Mouse (Mus musculus) MEL (cell line): Measurements from ENCODE around the gene Prl7a2. TPM values are rescaled to one million over a fixed set of nuclear protein-coding genes. Genes with fewer than 3 reads are reported as not detected.

ENCODE experiments used
- DNase-seq: peaks from one replicate; pipeline ENCODE4 v3.0.0; 2011; ENCODE audit warnings: low read depth, low spot score
- H3K27ac ChIP-seq: 2 replicates; pipeline ENCODE4 v1.5.1; 2012; ENCODE audit warnings: low read depth, mild to moderate bottlenecking, control low read depth, low read length, moderate library complexity; ENCODE audit not compliant: control insufficient read depth
- H3K27me3 ChIP-seq, 2 experiments: fragments of 150-350 bp in 1 of 2; sonication (generic) in 1 of 2; 2 replicates each; pipeline ENCODE4 v1.6.1; 2012; ENCODE audit warnings: low read length in 2 of 2, mild to moderate bottlenecking in 2 of 2, improper control_type of control experiment in 1 of 2, moderate library complexity in 1 of 2; ENCODE audit not compliant: insufficient read depth in 2 of 2, control insufficient read depth in 1 of 2
- H3K36me3 ChIP-seq, 2 experiments: 2 replicates each; pipeline ENCODE4 v1.6.1; 2012 to 2014; ENCODE audit warnings: low read length in 2 of 2, improper control_type of control experiment in 1 of 2, inconsistent platforms in 1 of 2, mild to moderate bottlenecking in 1 of 2; ENCODE audit not compliant: insufficient read depth in 2 of 2, control insufficient read depth in 1 of 2
- H3K4me1 ChIP-seq, 2 experiments: fragments of 150-350 bp in 1 of 2; sonication (generic) in 1 of 2; 2 replicates each; pipeline ENCODE4 v1.6.1; 2012; ENCODE audit warnings: low read length in 2 of 2, improper control_type of control experiment in 1 of 2, mild to moderate bottlenecking in 1 of 2; ENCODE audit not compliant: insufficient read depth in 2 of 2, control insufficient read depth in 1 of 2
- H3K4me3 ChIP-seq, 2 experiments: fragments of 150-350 bp in 1 of 2; sonication (generic) in 1 of 2; 2 replicates each; pipeline ENCODE4 v1.5.1; 2012; ENCODE audit warnings: low read depth in 2 of 2, low read length in 2 of 2, mild to moderate bottlenecking in 2 of 2, moderate library complexity in 2 of 2, control low read depth in 1 of 2, improper control_type of control experiment in 1 of 2; ENCODE audit not compliant: control insufficient read depth in 1 of 2, insufficient read depth in 1 of 2
- H3K79me2 ChIP-seq: 2 replicates; pipeline ENCODE4 v1.6.1; 2012; ENCODE audit warnings: mild to moderate bottlenecking, low read length, moderate library complexity; ENCODE audit not compliant: control insufficient read depth, poor library complexity, insufficient read depth
- H3K9ac ChIP-seq: 2 replicates; pipeline ENCODE4 v1.6.1; 2012; ENCODE audit warnings: low read depth, mild to moderate bottlenecking, control low read depth, low read length, moderate library complexity; ENCODE audit not compliant: control insufficient read depth, poor library complexity, severe bottlenecking
- H3K9me3 ChIP-seq: fragments of 150-350 bp; sonication (generic); replicated peaks from 2 replicates; pipeline ENCODE4 v1.6.1; 2012; ENCODE audit warnings: mild to moderate bottlenecking, low read length, improper control_type of control experiment, moderate library complexity; ENCODE audit not compliant: insufficient read depth
- CTCF ChIP-seq, 3 experiments: IDR thresholded peaks in 2 of 3; conservative IDR thresholded peaks in 1 of 3; 2 replicates each; pipeline ENCODE4 v1.5.1; 2011 to 2012; ENCODE audit warnings: low read length in 3 of 3, low read depth in 2 of 3, mild to moderate bottlenecking in 2 of 3, improper control_type of control experiment in 1 of 3, inconsistent platforms in 1 of 3, mixed read lengths in 1 of 3, moderate library complexity in 1 of 3; ENCODE audit not compliant: control insufficient read depth in 1 of 3, insufficient read depth in 1 of 3, poor library complexity in 1 of 3, severe bottlenecking in 1 of 3
- ELF1 ChIP-seq: IDR thresholded peaks from 2 replicates; pipeline ENCODE4 v1.6.1; 2014; ENCODE audit warnings: low read depth, mild to moderate bottlenecking, inconsistent platforms, low read length, improper control_type of control experiment, moderate library complexity
- EP300 ChIP-seq, 2 experiments: IDR thresholded peaks; 2 replicates each; pipeline ENCODE4 v1.6.1; 2011; ENCODE audit warnings: improper control_type of control experiment in 2 of 2, low read length in 2 of 2, low read depth in 1 of 2, mild to moderate bottlenecking in 1 of 2
- ETS1 ChIP-seq: IDR thresholded peaks from 2 replicates; pipeline ENCODE4 v1.6.1; 2012; ENCODE audit warnings: low read depth, mild to moderate bottlenecking, inconsistent platforms, low read length, improper control_type of control experiment, moderate library complexity
- GABPA ChIP-seq: IDR thresholded peaks from 2 replicates; pipeline ENCODE4 v1.6.1; 2012; ENCODE audit warnings: low read depth, mild to moderate bottlenecking, inconsistent platforms, low read length, improper control_type of control experiment, moderate library complexity
- HCFC1 ChIP-seq: IDR thresholded peaks from 2 replicates; pipeline ENCODE4 v1.6.1; 2012; ENCODE audit warnings: low read depth, mild to moderate bottlenecking, inconsistent platforms, low read length, improper control_type of control experiment, moderate library complexity
- MYB ChIP-seq: IDR thresholded peaks from 2 replicates; pipeline ENCODE4 v1.6.1; 2011; ENCODE audit warnings: mild to moderate bottlenecking, low read depth, low read length, improper control_type of control experiment
- MYC ChIP-seq: IDR thresholded peaks from 2 replicates; pipeline ENCODE4 v1.6.1; 2011; ENCODE audit warnings: low read depth, mild to moderate bottlenecking, low read length, improper control_type of control experiment, moderate library complexity
- NELFE ChIP-seq: IDR thresholded peaks from 2 replicates; pipeline ENCODE4 v1.6.1; 2011; ENCODE audit warnings: low read depth, low read length, improper control_type of control experiment
- NRF1 ChIP-seq: IDR thresholded peaks from 2 replicates; pipeline ENCODE4 v1.6.1; 2014; ENCODE audit warnings: low read depth, mild to moderate bottlenecking, inconsistent platforms, low read length, improper control_type of control experiment, moderate library complexity; ENCODE audit not compliant: poor library complexity, insufficient read depth, severe bottlenecking
- POLR2A ChIP-seq, 2 experiments: IDR thresholded peaks; 2 replicates each; pipeline ENCODE4 v1.6.1; 2011 to 2012; ENCODE audit warnings: low read length in 2 of 2, mild to moderate bottlenecking in 2 of 2, control low read depth in 1 of 2, improper control_type of control experiment in 1 of 2, low read depth in 1 of 2, moderate library complexity in 1 of 2; ENCODE audit not compliant: control insufficient read depth in 1 of 2, insufficient read depth in 1 of 2, poor library complexity in 1 of 2
- SIN3A ChIP-seq: IDR thresholded peaks from 2 replicates; pipeline ENCODE4 v1.6.1; 2012; ENCODE audit warnings: low read length, improper control_type of control experiment, inconsistent platforms
- SMC3 ChIP-seq: IDR thresholded peaks from 2 replicates; pipeline ENCODE4 v1.6.1; 2011; ENCODE audit warnings: low read depth, low read length, improper control_type of control experiment
- TAL1 ChIP-seq: IDR thresholded peaks from 2 replicates; pipeline ENCODE4 v1.6.1; 2012; ENCODE audit warnings: mild to moderate bottlenecking, inconsistent platforms, low read length, moderate library complexity, mixed read lengths
- TBP ChIP-seq: IDR thresholded peaks from 2 replicates; pipeline ENCODE4 v1.8.0; 2011; ENCODE audit warnings: low read depth, low read length, improper control_type of control experiment
- UBTF ChIP-seq: IDR thresholded peaks from 2 replicates; pipeline ENCODE4 v1.6.1; 2012; ENCODE audit warnings: low read depth, mild to moderate bottlenecking, inconsistent platforms, low read length, improper control_type of control experiment, moderate library complexity, borderline replicate concordance; ENCODE audit not compliant: insufficient read depth
- USF2 ChIP-seq, 2 experiments: IDR thresholded peaks; 2 replicates each; pipeline ENCODE4 v1.6.1; 2011 to 2012; ENCODE audit warnings: improper control_type of control experiment in 2 of 2, low read length in 2 of 2, borderline replicate concordance in 1 of 2, inconsistent platforms in 1 of 2, low read depth in 1 of 2, mild to moderate bottlenecking in 1 of 2; ENCODE audit not compliant: insufficient read depth in 1 of 2
- polyA plus RNA-seq, 2 experiments: library from polyadenylated mRNA; stranded (reverse) in 1 of 2; unstranded in 1 of 2; fragments of >175 nt in 1 of 2; fragments of >200 nt in 1 of 2; gene quantifications; 2 replicates each; pipeline versions ENCODE4 v1.2.1 to v1.2.4; 2012; ENCODE audit warnings: low replicate concordance in 2 of 2, low read depth in 1 of 2; ENCODE audit not compliant: insufficient read length in 2 of 2, insufficient read depth in 1 of 2, missing spikeins in 1 of 2
- total RNA-seq: library from RNA; depleted of rRNA; stranded (reverse); fragments of 300-350 nt; gene quantifications from 2 replicates; pipeline ENCODE4 v1.2.3, GENCODE M21; 2012; rRNA removed

Gene Prl7a2
- total RNA-seq (not detected in 2 replicates), polyA plus RNA-seq (not detected)

GRCm38 (mm10) chr13:27667936-27668335 is at the start of gene Prl7a2:
Gene Prl7a2 (minus strand): TSS chr13:27668036.
- no peak for DNase-seq
- no peak within 1 kb of the TSS for H3K9ac ChIP-seq
- H3K27me3 ChIP-seq, result no peaks in the 10 kb centered on the region
- no peak within 1 kb of the TSS for H3K4me3 ChIP-seq
- no peak within 1 kb of the TSS for H3K27ac ChIP-seq
- H3K4me1 ChIP-seq, result no peaks in the 10 kb centered on the region
- TF ChIP-seq TBP (no peak), TAL1 (no peak), HCFC1 (no peak), NELFE (no peak), MYB (no peak), UBTF (no peak)
- H3K79me2 ChIP-seq, result no peaks in the 10 kb centered on the region
- no peaks in the 10 kb centered on the region for H3K9me3 ChIP-seq
- H3K36me3 ChIP-seq, result no peaks in the 10 kb centered on the region

- no peaks in the 10 kb centered on the region for H3K9me3 ChIP-seq
- no peak within 1 kb of the TSS for H3K27ac ChIP-seq
- H3K27me3 ChIP-seq, result no peaks in the 10 kb centered on the region
- H3K4me3 ChIP-seq, result no peak within 1 kb of the TSS
- H3K79me2 ChIP-seq, result no peaks in the 10 kb centered on the region
- H3K36me3 ChIP-seq, result no peaks in the 10 kb centered on the region
- H3K4me1 ChIP-seq, result no peaks in the 10 kb centered on the region
- no peak within 1 kb of the TSS for H3K9ac ChIP-seq
- TF ChIP-seq CTCF (IDR thresholded peaks at IDR 0.05 in 2 of 3, conservative IDR thresholded peaks at IDR 0.05 in 1 of 3; ENCODE audit: control insufficient read depth in 1 of 3, insufficient read depth in 1 of 3, low read depth in 2 of 3, low read length in 3 of 3, poor library complexity in 1 of 3, severe bottlenecking in 1 of 3) (no peak), USF2 (IDR thresholded peaks at IDR 0.05; ENCODE audit: borderline replicate concordance in 1 of 2, insufficient read depth in 1 of 2, low read depth in 1 of 2, low read length in 2 of 2) (no peak), ELF1 (no peak), SIN3A (no peak), SMC3 (no peak)
- DNase-seq, result no peak
These were observed 48.8 kb upstream of the Prl7a2 start, which contains the start of gene Prl7d1 for GRCm38 (mm10) chr13:27716636-27717035. Gene Prl7d1 (minus strand): TSS chr13:27716736.

GRCm38 (mm10) chr13:27706521-27706920 is 38.7 kb upstream of the Prl7a2 start:
- H3K9me3 ChIP-seq, result no peaks in the 10 kb centered on the region
- no peak overlapping the region for H3K4me3 ChIP-seq
- TF ChIP-seq ELF1 (no peak), HCFC1 (no peak), TBP (no peak), CTCF (IDR thresholded peaks at IDR 0.05 in 2 of 3, conservative IDR thresholded peaks at IDR 0.05 in 1 of 3; ENCODE audit: control insufficient read depth in 1 of 3, insufficient read depth in 1 of 3, low read depth in 2 of 3, low read length in 3 of 3, poor library complexity in 1 of 3, severe bottlenecking in 1 of 3) (no peak), MYC (no peak), EP300 (IDR thresholded peaks at IDR 0.05; ENCODE audit: low read depth in 1 of 2, low read length in 2 of 2) (no peak), POLR2A (IDR thresholded peaks at IDR 0.05; ENCODE audit: control insufficient read depth in 1 of 2, insufficient read depth in 1 of 2, low read depth in 1 of 2, low read length in 2 of 2, poor library complexity in 1 of 2) (no peak), NRF1 (no peak), GABPA (no peak), ETS1 (no peak)
- no peaks in the 10 kb centered on the region for H3K4me1 ChIP-seq
- no peaks in the 10 kb centered on the region for H3K79me2 ChIP-seq
- no peaks in the 10 kb centered on the region for H3K36me3 ChIP-seq
- H3K27ac ChIP-seq, result no peak overlapping the region
- H3K27me3 ChIP-seq, result no peaks in the 10 kb centered on the region
- DNase-seq, result no peak
- H3K9ac ChIP-seq, result no peak overlapping the region
